In genomic region chr7:134115438-134115837, GRCm38 (mm10) we compare ENCODE assay signal across 10 mouse cellular contexts.
A peak's percentile ranks its signal among the peaks of the same experiment; 100 is the strongest.
DNase-seq lines count a peak whose midpoint lies in the region; TF ChIP-seq lines count a peak whose summit lies in the region.
"Had no signal": no experiment of that assay in that cellular context is flagged by ENCODE, and none has a peak within 500 bp of the region (broad histone marks: within the 10 kb centered on the region; RNA-seq: fewer than 3 reads in every experiment).

No protein-coding gene starts in this region.

- TF ChIP-seq CTCF in lung, adult 2 months (IDR thresholded peaks at IDR 0.05; ENCODE audit: insufficient read depth, low read length): no peak

- DNase-seq in lung, adult 18-20 months: peak; percentile 13 to 24
- no peak for DNase-seq in lung, adult 2 months
- peak; percentile 96 for DNase-seq in heart, adult 11 months
- DNase-seq in heart, postnatal 25 days (ENCODE audit: low spot score): peak; percentile 14
- no peak for DNase-seq in retina, embryonic 14.5 days (ENCODE audit: low spot score)
- DNase-seq in layer of hippocampus, postnatal 14 days (ENCODE audit: low spot score in 2 of 2): no peak
- DNase-seq in left cerebral cortex, postnatal 4 days: no peak

- no peak overlapping the region for H3ac ChIP-seq in myocyte (ENCODE audit: control insufficient read depth, insufficient read length)

- no peaks in the 10 kb centered on the region for H3K27me3 ChIP-seq in myocyte (ENCODE audit: control insufficient read depth, insufficient read depth, insufficient read length)
- H3K27me3 ChIP-seq: embryonic facial prominence, embryonic 12.5 days; midbrain, embryonic 15.5 days had no signal

- H3K79me2 ChIP-seq in myocyte (ENCODE audit: control insufficient read depth, insufficient read depth): no peaks in the 10 kb centered on the region

- TF ChIP-seq POLR2A in lung, adult 2 months (IDR thresholded peaks at IDR 0.05; ENCODE audit: borderline replicate concordance, extremely low read depth, low read depth, low read length): no peak
- no peak for TF ChIP-seq POLR2A in myocyte (IDR thresholded peaks at IDR 0.05; ENCODE audit: insufficient read length, low read depth)

- H3K4me1 ChIP-seq in lung, adult 2 months (ENCODE audit: control insufficient read depth, insufficient read depth, low read length): peaks cover 3% of the 10 kb centered on the region; the same call in 1 of the 2 replicates
- H3K4me1 ChIP-seq: embryonic facial prominence, embryonic 12.5 days; midbrain, embryonic 15.5 days had no signal

- H3K4me2 ChIP-seq in myocyte (ENCODE audit: low read depth): peak overlapping the region; percentile 60
- H3K4me2 ChIP-seq: embryonic facial prominence, embryonic 12.5 days; midbrain, embryonic 15.5 days had no signal

- intact Hi-C loops in heart, postnatal 25 days (cut with DNase I): no loop called here
- intact Hi-C loops in left cerebral cortex, postnatal 4 days (cut with DNase I): no loop called here

- H3K36me3 ChIP-seq in myocyte (ENCODE audit: control insufficient read depth, insufficient read depth): no peaks in the 10 kb centered on the region
- H3K36me3 ChIP-seq: embryonic facial prominence, embryonic 12.5 days; midbrain, embryonic 15.5 days had no signal

- no peak overlapping the region for H3K4me3 ChIP-seq in lung, adult 2 months (replicated peaks; ENCODE audit: extremely low read depth, low read depth, low read length)
- H3K4me3 ChIP-seq in myocyte: no peak overlapping the region
- H3K4me3 ChIP-seq: embryonic facial prominence, embryonic 12.5 days; midbrain, embryonic 15.5 days had no signal

- WGBS in lung, adult 2 months: 60% methylated on average over 8 of the region's 8 CpGs

TF ChIP-seq in myocyte, 11 proteins besides CTCF, POLR2A, EP300 and RAD21:
- TF ChIP-seq E2F4 (IDR thresholded peaks at IDR 0.05; ENCODE audit: insufficient read depth) (no peak), CEBPB (IDR thresholded peaks at IDR 0.05; ENCODE audit: insufficient read depth, poor library complexity, severe bottlenecking) (peak; percentile 80)

Comparison
In these comparisons a context has a peak if more than half of its experiments do, and no peak if none do; other contexts are left out.
1. DNase-seq: peak in lung, adult 18-20 months (2 of 2), heart, adult 11 months (single experiment) and heart, postnatal 25 days (single experiment); none in lung, adult 2 months (single experiment), retina, embryonic 14.5 days (single experiment), layer of hippocampus, postnatal 14 days (0 of 2) and left cerebral cortex, postnatal 4 days (single experiment).